In genomic region chr1:39253771-39254170, GRCm38 (mm10) we compare ENCODE assay signal across 8 mouse cellular contexts.
A peak's percentile ranks its signal among the peaks of the same experiment; 100 is the strongest.
DNase-seq lines count a peak whose midpoint lies in the region; ATAC-seq lines count a peak whose summit lies in the region.

No protein-coding gene starts in this region.

- DNase-seq in gastrocnemius, postnatal 10 days, result peak; percentile 26
- no peak for DNase-seq in gastrocnemius, adult 18-20 months (ENCODE audit: low spot score)
- DNase-seq in 3134 (ENCODE audit: extremely low read depth, insufficient read length, low spot score), result peak; percentile 11
- DNase-seq in adrenal gland, postnatal 25 days, result peak; percentile 67
- DNase-seq in induced T-regulatory cell, adult 2 months (ENCODE audit: low read depth), result peak; percentile 39
- DNase-seq in retina, postnatal 1 day, result peak; percentile 71

- no peak for ATAC-seq in megakaryocyte-erythroid progenitor cell, adult 5-6 weeks (replicated peaks; ENCODE audit: low FRiP score, low TSS enrichment, poor library complexity, severe bottlenecking)
- ATAC-seq in granulocyte monocyte progenitor cell, adult 5-6 weeks (replicated peaks; ENCODE audit: poor library complexity, severe bottlenecking), result no peak; the same call in 1 of the 2 replicates
